Mouse (Mus musculus): ENCODE measurements around the gene Pigl. TPM values are rescaled to one million over a fixed set of nuclear protein-coding genes. Genes with fewer than 3 reads are reported as not detected.
"Not testable (repeated sequence)": the region's sequence is repeated elsewhere in the genome, so short reads cannot be mapped to it uniquely, and the experiment has no call there.

Gene Pigl
- polyA plus RNA-seq, 1 experiment from 2014 or later, result 5.6 TPM

DNA sequence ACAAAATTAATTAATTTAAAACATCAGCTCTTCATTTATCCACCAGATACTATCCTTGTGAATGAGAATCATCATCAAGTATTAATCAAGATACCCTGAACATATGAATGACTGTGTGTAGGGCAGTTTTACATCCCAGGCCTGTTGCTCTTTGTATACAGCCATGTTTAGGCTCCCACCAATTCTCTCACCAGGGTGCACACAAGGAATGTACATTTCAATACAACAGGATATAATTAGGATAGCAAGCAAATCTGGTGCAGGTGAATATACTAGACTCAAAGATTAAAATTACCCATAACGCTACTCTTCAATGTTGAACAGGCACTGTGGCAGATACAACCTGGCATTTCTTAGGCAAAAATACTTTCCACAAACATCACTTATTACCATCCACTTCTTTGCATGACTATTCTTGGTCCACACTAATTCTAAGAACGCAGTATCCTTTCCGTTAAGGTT is 2.2 kb upstream of the Pigl start:
- 0 out of 2 replicates have a peak overlapping the region, but pooled peaks have one; percentile 24 for H3K27ac ChIP-seq (replicated peaks)
- H3K4me1 ChIP-seq (replicated peaks; ENCODE audit: control insufficient read depth, insufficient read depth), result no peaks in the 10 kb centered on the region
- H3K9ac ChIP-seq (ENCODE audit: low read length), result peak overlapping the region; percentile 98; the same call in 1 of the 2 replicates
- DNase-seq (ENCODE audit: low spot score), result no peak
- H3K4me3 ChIP-seq (ENCODE audit: low read depth, low read length), result peak overlapping the region; percentile 94
- no peaks in the 10 kb centered on the region for H3K27me3 ChIP-seq (ENCODE audit: control insufficient read depth, insufficient read depth, low read length)
- TF ChIP-seq EP300 (optimal IDR thresholded peaks at IDR 0.05), result no peak
- no peak for TF ChIP-seq CTCF (IDR thresholded peaks at IDR 0.05; ENCODE audit: low read depth)
- ATAC-seq (ENCODE audit: low FRiP score, low TSS enrichment), result no peak
- no peaks in the 10 kb centered on the region for H3K36me3 ChIP-seq (ENCODE audit: control insufficient read depth, insufficient read depth, low read length)
- WGBS, result 4% methylated on average over 3 of the region's 3 CpGs
- peak overlapping the region; percentile 92 for H3K4me2 ChIP-seq (replicated peaks; ENCODE audit: low read depth)
- H3K9me3 ChIP-seq (ENCODE audit: control insufficient read depth, low read length), result no peaks in the 10 kb centered on the region

DNA sequence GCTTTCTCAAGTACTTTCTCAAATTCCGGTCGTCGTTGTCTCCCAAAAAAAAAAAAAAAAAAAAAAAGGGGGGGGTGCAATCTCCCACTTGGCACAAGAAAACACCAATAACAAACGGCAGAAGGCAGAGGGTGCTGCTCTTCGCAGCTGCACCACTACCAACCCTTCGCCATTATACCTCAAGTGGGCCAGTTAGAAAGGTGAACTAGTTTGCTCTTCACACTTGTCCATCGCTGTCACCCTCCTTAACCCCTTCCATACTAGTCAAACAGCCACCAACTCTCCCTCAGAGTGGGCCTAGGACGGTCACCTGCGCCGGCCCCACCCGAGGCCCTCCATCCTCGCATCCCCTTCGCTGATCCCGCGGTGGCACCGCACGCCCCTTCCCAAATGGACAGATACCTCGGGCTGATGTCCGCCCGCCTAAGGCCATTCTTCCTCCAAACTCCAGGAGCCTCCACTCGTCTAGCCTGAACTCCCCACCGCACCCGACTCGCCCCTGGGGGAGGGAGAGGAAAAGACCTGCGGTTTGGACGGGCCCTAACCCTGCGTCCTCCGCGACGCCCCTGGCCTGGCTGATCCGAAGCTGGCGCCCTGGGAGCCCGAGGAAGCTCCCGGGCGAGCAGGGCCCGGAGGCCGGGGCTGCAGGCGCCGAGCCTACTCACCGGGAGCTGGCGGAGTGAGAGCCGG is 1.6 kb upstream of the Pigl start:
- H3K4me3 ChIP-seq (ENCODE audit: low read depth, low read length), result peak overlapping the region; percentile 94
- no peaks in the 10 kb centered on the region for H3K4me1 ChIP-seq (replicated peaks; ENCODE audit: control insufficient read depth, insufficient read depth)
- no peaks in the 10 kb centered on the region for H3K27me3 ChIP-seq (ENCODE audit: control insufficient read depth, insufficient read depth, low read length)
- no peaks in the 10 kb centered on the region for H3K9me3 ChIP-seq (ENCODE audit: control insufficient read depth, low read length)
- peak overlapping the region; percentile 98 for H3K9ac ChIP-seq (ENCODE audit: low read length)
- DNase-seq (ENCODE audit: low spot score) (no peak), ATAC-seq (ENCODE audit: low FRiP score, low TSS enrichment) (peak; percentile 72)
- H3K27ac ChIP-seq (replicated peaks), result peak overlapping the region; percentile 99
- H3K4me2 ChIP-seq (replicated peaks; ENCODE audit: low read depth), result peak overlapping the region; percentile 92
- under 1% methylated on average over 41 of the region's 42 CpGs for WGBS
- no peak for TF ChIP-seq EP300 (optimal IDR thresholded peaks at IDR 0.05)
- TF ChIP-seq CTCF (IDR thresholded peaks at IDR 0.05; ENCODE audit: low read depth), result peak; percentile 59
- no peaks in the 10 kb centered on the region for H3K36me3 ChIP-seq (ENCODE audit: control insufficient read depth, insufficient read depth, low read length)

DNA sequence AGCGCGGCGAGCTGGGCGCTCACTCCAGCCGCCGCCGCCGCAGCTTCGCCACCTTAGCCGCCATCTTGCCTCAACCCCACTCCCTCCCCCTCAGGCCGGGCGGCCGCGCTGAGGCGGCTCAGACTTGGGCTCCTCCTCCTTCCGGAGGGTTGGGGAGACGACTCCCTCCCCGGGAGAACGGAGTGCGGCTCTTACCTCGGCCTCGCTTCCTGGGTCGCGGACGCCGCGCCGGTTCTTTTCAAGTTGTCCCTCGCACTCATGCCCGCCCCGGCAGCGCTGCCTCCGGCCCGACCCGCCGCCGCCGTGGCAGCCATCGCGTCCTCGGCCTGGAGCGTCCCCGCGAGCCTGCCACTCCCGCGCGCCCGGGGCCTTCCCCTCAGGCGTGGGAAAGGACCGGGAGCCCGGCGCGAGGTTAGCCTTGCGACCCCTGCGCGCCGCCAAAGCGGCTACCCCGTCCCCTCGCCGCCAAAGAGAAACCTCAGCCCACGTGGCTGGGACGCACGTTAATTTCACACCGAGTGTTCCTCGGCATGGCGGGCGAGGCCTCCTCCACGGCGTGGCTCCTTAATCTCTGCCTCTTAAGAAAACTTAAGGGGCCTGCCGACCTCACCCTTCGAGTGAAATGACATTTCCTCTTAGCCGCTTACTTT is 894 bp upstream of the Pigl start:
- DNase-seq (ENCODE audit: low spot score) (peak; percentile 93), ATAC-seq (ENCODE audit: low FRiP score, low TSS enrichment) (peak; percentile 96)
- Histone ChIP-seq H3K4me3 (ENCODE audit: low read depth, low read length) (peak overlapping the region; percentile 94), H3K9me3 (ENCODE audit: control insufficient read depth, low read length) (no peaks in the 10 kb centered on the region), H3K36me3 (ENCODE audit: control insufficient read depth, insufficient read depth, low read length) (no peaks in the 10 kb centered on the region), H3K4me1 (replicated peaks; ENCODE audit: control insufficient read depth, insufficient read depth) (no peaks in the 10 kb centered on the region), H3K27ac (replicated peaks) (peak overlapping the region; percentile 99), H3K9ac (ENCODE audit: low read length) (peak overlapping the region; percentile 98), H3K4me2 (replicated peaks; ENCODE audit: low read depth) (peak overlapping the region; percentile 92), H3K27me3 (ENCODE audit: control insufficient read depth, insufficient read depth, low read length) (no peaks in the 10 kb centered on the region)
- under 1% methylated on average over 67 of the region's 73 CpGs for WGBS
- TF ChIP-seq EP300 (optimal IDR thresholded peaks at IDR 0.05) (no peak), CTCF (IDR thresholded peaks at IDR 0.05; ENCODE audit: low read depth) (no peak; the same call in 1 of the 2 replicates)

DNA sequence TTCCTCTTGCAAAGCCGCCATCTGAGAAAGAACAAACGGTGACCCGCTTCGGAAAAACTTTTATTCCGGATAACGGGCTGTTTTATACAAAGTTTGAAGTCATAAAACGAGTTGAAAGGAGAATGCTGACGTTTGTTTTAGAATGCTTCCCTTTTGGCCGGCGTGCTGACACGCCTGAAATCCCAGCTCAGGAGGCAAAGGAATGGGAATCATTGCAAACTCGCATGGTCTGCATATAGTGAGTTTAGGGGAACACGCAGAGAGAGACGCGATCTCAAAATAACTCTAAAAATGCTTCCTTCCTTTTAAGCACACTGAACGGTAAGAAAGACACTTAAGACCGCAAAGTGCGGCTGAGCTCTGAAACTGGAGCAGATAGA is 379 bp upstream of the Pigl start:
- Histone ChIP-seq H3K9me3 (ENCODE audit: control insufficient read depth, low read length) (no peaks in the 10 kb centered on the region), H3K4me2 (replicated peaks; ENCODE audit: low read depth) (peak overlapping the region; percentile 92), H3K27me3 (ENCODE audit: control insufficient read depth, insufficient read depth, low read length) (no peaks in the 10 kb centered on the region), H3K27ac (replicated peaks) (peak overlapping the region; percentile 99), H3K9ac (ENCODE audit: low read length) (peak overlapping the region; percentile 98), H3K36me3 (ENCODE audit: control insufficient read depth, insufficient read depth, low read length) (no peaks in the 10 kb centered on the region), H3K4me1 (replicated peaks; ENCODE audit: control insufficient read depth, insufficient read depth) (no peaks in the 10 kb centered on the region), H3K4me3 (ENCODE audit: low read depth, low read length) (peak overlapping the region; percentile 94)
- DNase-seq (ENCODE audit: low spot score), result no peak
- ATAC-seq (ENCODE audit: low FRiP score, low TSS enrichment), result no peak
- WGBS, result under 1% methylated on average over 18 of the region's 18 CpGs
- TF ChIP-seq EP300 (optimal IDR thresholded peaks at IDR 0.05), result no peak

DNA sequence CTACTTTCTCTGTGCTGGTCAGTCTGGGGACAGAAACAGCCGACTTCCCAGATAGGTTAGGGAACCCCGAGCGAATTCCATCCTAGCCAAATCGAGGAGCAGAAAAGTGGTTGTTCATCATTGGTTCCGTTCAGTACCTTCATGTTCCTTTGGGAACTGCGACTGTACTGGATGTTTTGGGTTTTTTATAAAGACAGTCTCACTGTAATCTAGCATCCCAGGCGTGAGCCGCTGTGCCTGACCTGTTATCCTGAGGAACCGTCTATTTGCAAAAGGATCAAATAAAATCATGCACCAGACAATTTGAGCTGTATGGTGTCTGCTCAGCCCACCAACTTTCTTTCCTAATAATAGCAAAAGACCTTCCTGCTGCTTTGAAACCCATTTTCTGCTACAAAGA is 520 bp downstream of the Pigl start:
- H3K36me3 ChIP-seq (ENCODE audit: control insufficient read depth, insufficient read depth, low read length), result no peaks in the 10 kb centered on the region
- TF ChIP-seq EP300 (optimal IDR thresholded peaks at IDR 0.05) (no peak), CTCF (IDR thresholded peaks at IDR 0.05; ENCODE audit: low read depth) (no peak)
- peak overlapping the region; percentile 92 for H3K4me2 ChIP-seq (replicated peaks; ENCODE audit: low read depth)
- H3K9ac ChIP-seq (ENCODE audit: low read length), result peak overlapping the region; percentile 98
- H3K9me3 ChIP-seq (ENCODE audit: control insufficient read depth, low read length), result no peaks in the 10 kb centered on the region
- peak overlapping the region; percentile 99 for H3K27ac ChIP-seq (replicated peaks)
- no peak for DNase-seq (ENCODE audit: low spot score)
- 1% methylated on average over 9 of the region's 9 CpGs for WGBS
- H3K4me3 ChIP-seq (ENCODE audit: low read depth, low read length), result peak overlapping the region; percentile 94
- H3K4me1 ChIP-seq (replicated peaks; ENCODE audit: control insufficient read depth, insufficient read depth), result no peaks in the 10 kb centered on the region
- no peaks in the 10 kb centered on the region for H3K27me3 ChIP-seq (ENCODE audit: control insufficient read depth, insufficient read depth, low read length)
- no peak for ATAC-seq (ENCODE audit: low FRiP score, low TSS enrichment)

DNA sequence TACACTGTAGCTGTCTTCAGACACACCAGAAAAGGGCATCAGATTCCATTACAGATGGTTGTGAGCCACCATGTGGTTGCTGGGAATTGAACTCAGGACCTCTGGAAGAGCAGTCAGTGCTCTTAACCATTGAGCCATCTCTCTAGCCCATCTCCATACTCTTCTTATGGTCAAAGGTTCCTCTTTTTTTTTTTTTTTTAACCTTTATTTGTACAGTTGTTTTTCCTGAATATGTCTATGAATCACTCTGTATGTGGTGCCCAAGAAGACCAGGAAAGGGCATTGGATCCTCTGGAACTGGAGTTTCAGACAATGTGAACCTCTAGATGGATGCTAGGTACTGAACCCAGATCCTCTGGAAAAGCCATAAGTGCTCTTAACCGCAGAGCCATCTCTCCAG is 4.3 kb downstream of the Pigl start:
- not testable (repeated sequence) for H3K4me2 ChIP-seq (replicated peaks; ENCODE audit: low read depth); H3K36me3 ChIP-seq (ENCODE audit: control insufficient read depth, insufficient read depth, low read length); H3K4me1 ChIP-seq (replicated peaks; ENCODE audit: control insufficient read depth, insufficient read depth); H3K9me3 ChIP-seq (ENCODE audit: control insufficient read depth, low read length); H3K27me3 ChIP-seq (ENCODE audit: control insufficient read depth, insufficient read depth, low read length); ATAC-seq (ENCODE audit: low FRiP score, low TSS enrichment); H3K27ac ChIP-seq (replicated peaks); H3K9ac ChIP-seq (ENCODE audit: low read length); DNase-seq (ENCODE audit: low spot score); H3K4me3 ChIP-seq (ENCODE audit: low read depth, low read length)
- WGBS, result 100% methylated on average over 1 of the region's 1 CpGs
